Mouse (Mus musculus): ENCODE data around the gene Gatad2a. TPM values are rescaled to one million over a fixed set of nuclear protein-coding genes. Genes with fewer than 3 reads are reported as not detected.
"Not testable (repeated sequence)": the region's sequence is repeated elsewhere in the genome, so short reads cannot be mapped to it uniquely, and the experiment has no call there.

Gatad2a gene
- total RNA-seq, 1 experiment from 2014 or later = 63.5 TPM

DNA sequence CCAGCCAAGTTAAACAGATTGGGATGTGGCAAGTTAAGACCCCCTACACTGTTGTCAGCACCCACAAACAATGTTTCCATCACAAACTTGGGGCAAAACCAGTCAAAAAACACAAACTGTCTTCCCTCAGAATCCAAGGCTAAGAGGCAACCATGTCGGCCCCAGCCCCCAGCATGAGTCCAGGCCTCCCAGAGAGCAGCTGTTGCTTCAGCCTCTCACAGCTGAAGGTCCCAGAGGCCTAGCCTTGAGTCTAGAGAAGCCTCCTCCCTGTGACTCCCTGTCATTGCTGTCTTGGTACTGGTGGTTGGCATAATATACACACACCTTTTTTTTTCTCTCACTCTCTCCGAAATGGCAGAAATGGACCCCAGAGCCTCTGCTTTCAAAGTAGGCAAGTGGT lies 39.5 kb downstream of the Gatad2a start:
- ATAC-seq (replicated peaks in 1 of 2; ENCODE audit: insufficient read depth in 1 of 2, low FRiP score in 2 of 2, low TSS enrichment in 1 of 2, low read depth in 1 of 2, poor library complexity in 2 of 2, severe bottlenecking in 2 of 2) = no peak

- no peak for ATAC-seq (replicated peaks in 1 of 2; ENCODE audit: insufficient read depth in 1 of 2, low FRiP score in 2 of 2, low TSS enrichment in 1 of 2, low read depth in 1 of 2, poor library complexity in 2 of 2, severe bottlenecking in 2 of 2)
These were observed 41.5 kb downstream of the Gatad2a start for GRCm38 (mm10) chr8:69954642-69955041.

GRCm38 (mm10) chr8:69954213-69954612 lies 42.0 kb downstream of the Gatad2a start:
- no peak for ATAC-seq (replicated peaks in 1 of 2; ENCODE audit: insufficient read depth in 1 of 2, low FRiP score in 2 of 2, low TSS enrichment in 1 of 2, low read depth in 1 of 2, poor library complexity in 2 of 2, severe bottlenecking in 2 of 2)

DNA sequence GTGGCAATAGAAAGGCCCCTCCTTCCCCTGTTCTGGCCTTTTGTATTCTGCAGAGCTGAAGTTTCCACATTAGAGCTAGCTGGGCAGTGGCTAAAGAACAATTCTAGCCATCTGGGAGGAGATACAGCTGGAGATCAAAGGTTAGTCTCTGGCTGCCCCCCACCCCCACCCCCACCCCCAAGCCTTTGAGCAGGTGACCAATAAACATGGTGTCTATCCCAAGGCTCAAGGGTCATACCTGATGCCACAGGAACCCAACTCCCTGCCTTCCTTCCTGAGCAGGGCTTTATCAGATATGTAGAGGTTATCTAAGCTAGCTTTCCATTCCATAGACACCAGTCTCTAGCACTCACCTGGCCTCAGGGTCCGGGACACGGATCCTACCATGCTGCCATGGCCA lies 45.9 kb downstream of the Gatad2a start:
- ATAC-seq (replicated peaks in 1 of 2; ENCODE audit: insufficient read depth in 1 of 2, low FRiP score in 2 of 2, low TSS enrichment in 1 of 2, low read depth in 1 of 2, poor library complexity in 2 of 2, severe bottlenecking in 2 of 2) = no peak

DNA sequence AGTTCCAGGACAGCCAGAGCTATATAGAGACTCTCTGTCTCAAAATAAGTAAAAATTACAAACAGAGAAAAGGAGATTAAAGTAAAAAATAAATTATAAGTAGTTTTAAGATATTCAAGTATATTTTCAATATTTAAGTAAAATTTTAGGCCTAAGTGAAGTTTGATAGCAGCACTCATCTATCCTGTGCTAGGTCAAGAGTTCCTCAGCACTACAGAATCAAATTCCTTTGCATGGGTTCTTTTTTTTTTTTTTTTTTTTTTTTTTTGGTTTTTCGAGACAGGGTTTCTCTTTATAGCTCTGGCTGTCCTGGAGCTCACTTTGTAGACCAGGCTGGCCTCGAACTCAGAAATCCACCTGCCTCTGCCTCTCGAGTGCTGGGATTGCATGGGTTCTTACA lies 53.7 kb downstream of the Gatad2a start:
- ATAC-seq (replicated peaks in 1 of 2; ENCODE audit: insufficient read depth in 1 of 2, low FRiP score in 2 of 2, low TSS enrichment in 1 of 2, low read depth in 1 of 2, poor library complexity in 2 of 2, severe bottlenecking in 2 of 2) = not testable (repeated sequence)

DNA sequence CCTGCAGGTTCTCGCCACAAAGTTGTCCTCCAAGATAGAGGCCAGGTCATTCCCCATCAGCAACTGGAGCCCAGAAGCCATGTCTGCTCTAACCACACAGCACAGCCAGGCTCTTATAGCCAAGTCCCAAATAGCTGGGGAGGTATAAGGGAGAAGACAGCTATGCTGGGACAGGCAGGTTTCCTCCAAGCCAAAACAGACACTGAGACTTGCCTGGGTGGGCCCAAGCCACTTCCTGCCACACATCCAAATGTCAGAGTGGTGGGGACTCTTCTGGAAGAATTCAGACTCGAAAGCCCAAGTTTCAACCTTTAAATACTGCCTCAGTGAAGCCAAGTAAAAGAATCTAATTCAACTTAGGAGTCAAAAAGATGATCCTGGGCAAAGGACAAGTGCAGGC lies 55.8 kb downstream of the Gatad2a start:
- no peak for ATAC-seq (replicated peaks in 1 of 2; ENCODE audit: insufficient read depth in 1 of 2, low FRiP score in 2 of 2, low TSS enrichment in 1 of 2, low read depth in 1 of 2, poor library complexity in 2 of 2, severe bottlenecking in 2 of 2)

DNA sequence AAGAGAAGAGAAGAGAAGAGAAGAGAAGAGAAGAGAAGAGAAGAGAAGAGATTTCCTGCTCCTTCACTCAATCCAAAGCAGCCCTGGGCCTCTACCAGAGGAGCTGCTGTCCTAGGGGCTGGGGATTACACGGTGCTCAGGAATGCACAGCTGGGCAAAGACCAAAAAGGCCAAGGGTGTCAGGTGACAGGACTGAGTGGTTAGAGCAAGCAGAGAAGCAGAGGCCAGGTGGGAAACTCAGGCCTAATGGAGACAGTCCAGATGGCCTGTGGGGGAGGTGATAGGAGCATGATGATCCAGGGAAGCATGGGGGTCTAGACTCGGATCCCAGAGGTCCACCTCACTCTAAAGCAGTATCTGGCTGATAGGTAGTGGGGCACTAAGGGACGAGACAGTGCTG lies 56.6 kb downstream of the Gatad2a start:
- no peak for ATAC-seq (replicated peaks in 1 of 2; ENCODE audit: insufficient read depth in 1 of 2, low FRiP score in 2 of 2, low TSS enrichment in 1 of 2, low read depth in 1 of 2, poor library complexity in 2 of 2, severe bottlenecking in 2 of 2)

DNA sequence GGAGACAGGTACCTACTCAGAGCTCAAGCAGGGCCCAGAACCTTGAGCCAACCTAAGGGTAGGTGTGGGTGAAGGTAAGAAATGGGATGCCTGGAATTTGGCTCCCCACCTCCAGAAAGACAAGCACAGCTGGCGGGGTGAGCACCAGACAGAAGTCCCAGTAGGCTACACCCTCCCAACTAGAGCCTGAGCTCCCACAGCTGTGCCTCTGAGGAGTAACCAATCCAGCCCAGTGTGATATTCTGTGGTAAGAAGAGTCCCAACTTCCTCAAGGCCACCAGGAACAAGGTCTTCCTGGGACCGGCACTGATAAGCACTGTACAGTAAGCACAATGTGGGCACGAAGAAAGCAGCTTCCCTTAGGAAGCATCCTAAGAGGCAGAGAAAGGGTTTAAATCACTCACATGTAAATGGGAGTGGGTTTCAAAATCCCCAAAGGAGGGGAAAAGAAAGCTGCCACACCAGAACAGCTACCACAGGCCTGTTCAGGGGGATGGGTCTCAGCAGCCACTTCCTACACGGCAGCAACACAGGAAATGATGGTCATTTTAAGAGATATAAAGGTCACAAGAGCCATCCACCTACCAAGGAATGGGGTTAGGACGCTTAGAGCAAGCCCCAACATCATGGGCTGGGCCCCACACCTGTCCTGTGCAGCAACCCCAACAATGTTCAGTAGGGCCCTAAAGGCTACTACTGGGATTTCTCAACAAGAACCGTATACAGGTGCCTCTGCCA lies 57.8 kb downstream of the Gatad2a start:
- peak in 1 of 2 experiments; percentile 15; a peak in 1 of 4 replicates for ATAC-seq (replicated peaks in 1 of 2; ENCODE audit: insufficient read depth in 1 of 2, low FRiP score in 2 of 2, low TSS enrichment in 1 of 2, low read depth in 1 of 2, poor library complexity in 2 of 2, severe bottlenecking in 2 of 2)

DNA sequence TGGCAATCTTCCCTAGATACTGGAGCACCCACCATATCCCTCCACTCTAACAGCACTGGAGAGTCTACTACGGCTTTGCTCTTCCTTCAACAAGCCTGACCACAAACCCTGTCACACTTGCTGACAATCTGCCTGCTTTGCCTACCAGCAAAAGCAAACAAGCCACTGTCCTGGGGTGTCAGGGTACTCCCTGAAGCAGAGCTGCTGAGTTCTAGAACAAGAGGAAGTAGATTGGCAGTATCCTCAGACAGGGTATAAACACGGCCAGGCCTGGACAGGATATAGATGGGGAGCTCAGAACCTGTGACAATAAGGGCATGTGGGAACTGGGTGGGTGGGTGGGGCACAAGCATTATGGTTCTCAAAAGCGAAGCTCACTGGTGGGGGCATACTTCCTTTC lies 58.7 kb downstream of the Gatad2a start:
- peak in 1 of 2 experiments; percentile 8; a peak in 1 of 4 replicates for ATAC-seq (replicated peaks in 1 of 2; ENCODE audit: insufficient read depth in 1 of 2, low FRiP score in 2 of 2, low TSS enrichment in 1 of 2, low read depth in 1 of 2, poor library complexity in 2 of 2, severe bottlenecking in 2 of 2)

- no peak for ATAC-seq (replicated peaks in 1 of 2; ENCODE audit: insufficient read depth in 1 of 2, low FRiP score in 2 of 2, low TSS enrichment in 1 of 2, low read depth in 1 of 2, poor library complexity in 2 of 2, severe bottlenecking in 2 of 2)
These were observed 60.0 kb downstream of the Gatad2a start for GRCm38 (mm10) chr8:69936050-69936794.

DNA sequence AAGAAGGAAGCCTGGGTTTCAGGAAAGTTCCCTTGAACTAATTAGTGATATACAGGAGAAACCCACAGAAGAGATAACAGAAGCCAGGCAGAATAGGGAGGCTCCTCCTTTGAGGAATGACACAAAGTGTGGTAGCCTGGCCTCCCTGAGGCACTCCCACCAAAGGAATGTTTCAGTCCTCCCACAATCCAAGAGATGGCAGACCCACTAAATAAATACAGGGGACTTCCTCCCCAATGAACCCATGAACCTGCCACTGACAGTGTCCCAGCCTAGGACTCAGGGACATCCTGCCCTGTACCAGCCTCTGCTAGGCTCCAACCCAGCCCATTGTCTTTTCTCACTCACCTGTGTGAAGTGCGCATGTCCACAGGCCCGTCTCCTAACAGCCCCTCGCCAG lies 60.8 kb downstream of the Gatad2a start:
- no peak for ATAC-seq (replicated peaks in 1 of 2; ENCODE audit: insufficient read depth in 1 of 2, low FRiP score in 2 of 2, low TSS enrichment in 1 of 2, low read depth in 1 of 2, poor library complexity in 2 of 2, severe bottlenecking in 2 of 2)

DNA sequence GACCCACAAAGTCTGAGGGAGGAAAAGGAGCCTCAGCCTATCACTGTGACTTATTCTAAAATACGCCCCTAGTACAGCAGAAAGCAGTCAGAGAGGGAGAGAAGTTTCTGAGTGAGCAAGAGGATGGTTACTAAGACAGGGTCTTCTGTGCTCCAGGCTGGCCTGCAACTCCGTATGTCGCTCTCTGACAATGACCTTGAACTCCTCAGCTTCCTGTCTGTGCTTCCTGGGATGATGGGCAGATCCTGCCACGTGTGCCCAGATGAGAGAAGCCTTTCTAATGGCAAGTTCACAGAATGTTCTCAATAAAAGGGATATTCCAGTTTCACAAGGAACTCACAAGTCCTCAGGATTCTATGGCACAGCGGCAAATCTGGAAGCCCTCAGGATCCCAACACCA lies 61.6 kb downstream of the Gatad2a start:
- ATAC-seq (replicated peaks in 1 of 2; ENCODE audit: insufficient read depth in 1 of 2, low FRiP score in 2 of 2, low TSS enrichment in 1 of 2, low read depth in 1 of 2, poor library complexity in 2 of 2, severe bottlenecking in 2 of 2) = no peak

DNA sequence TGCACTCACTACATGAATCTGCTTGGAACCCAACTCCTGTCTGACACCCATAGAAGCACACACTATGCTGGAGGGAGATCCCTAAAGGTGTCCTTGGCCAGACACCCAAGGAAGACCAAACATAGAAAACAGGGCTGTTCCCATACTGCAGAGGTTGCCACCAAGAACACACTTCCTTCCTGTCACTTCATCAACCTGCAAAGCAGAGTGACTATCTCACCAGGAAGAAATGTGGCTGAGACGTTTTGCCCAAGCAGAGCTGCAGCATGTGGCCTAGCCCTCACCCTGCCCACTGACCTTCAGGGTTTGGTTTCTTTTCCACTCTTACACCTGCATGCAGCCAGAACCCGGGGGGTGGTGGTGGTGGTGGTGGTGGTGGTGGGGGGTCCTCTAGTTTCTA lies 62.4 kb downstream of the Gatad2a start:
- 0 out of 4 replicates have a peak, but pooled peaks of 1 of the 2 experiments have one; percentile 18 for ATAC-seq (replicated peaks in 1 of 2; ENCODE audit: insufficient read depth in 1 of 2, low FRiP score in 2 of 2, low TSS enrichment in 1 of 2, low read depth in 1 of 2, poor library complexity in 2 of 2, severe bottlenecking in 2 of 2)

DNA sequence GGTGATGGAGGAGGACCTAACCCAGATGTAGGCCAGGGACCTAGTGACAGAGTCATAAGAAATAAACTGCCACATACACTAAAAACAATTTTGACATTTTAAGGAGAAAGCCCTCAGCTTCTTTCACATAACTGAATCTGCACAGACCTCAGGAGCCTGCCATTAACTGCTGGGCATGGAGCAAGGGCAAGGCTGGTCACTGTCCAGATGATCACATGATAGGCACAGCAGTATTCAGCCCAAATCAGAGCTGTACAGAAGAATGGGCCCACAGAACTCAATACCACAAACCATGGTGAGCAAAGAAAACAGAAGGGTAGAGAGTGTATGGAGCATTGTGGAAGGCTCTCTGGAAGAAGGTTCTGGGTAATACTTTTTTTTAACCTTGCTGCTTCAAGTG lies 69.3 kb downstream of the Gatad2a start:
- ATAC-seq (replicated peaks in 1 of 2; ENCODE audit: insufficient read depth in 1 of 2, low FRiP score in 2 of 2, low TSS enrichment in 1 of 2, low read depth in 1 of 2, poor library complexity in 2 of 2, severe bottlenecking in 2 of 2) = no peak

DNA sequence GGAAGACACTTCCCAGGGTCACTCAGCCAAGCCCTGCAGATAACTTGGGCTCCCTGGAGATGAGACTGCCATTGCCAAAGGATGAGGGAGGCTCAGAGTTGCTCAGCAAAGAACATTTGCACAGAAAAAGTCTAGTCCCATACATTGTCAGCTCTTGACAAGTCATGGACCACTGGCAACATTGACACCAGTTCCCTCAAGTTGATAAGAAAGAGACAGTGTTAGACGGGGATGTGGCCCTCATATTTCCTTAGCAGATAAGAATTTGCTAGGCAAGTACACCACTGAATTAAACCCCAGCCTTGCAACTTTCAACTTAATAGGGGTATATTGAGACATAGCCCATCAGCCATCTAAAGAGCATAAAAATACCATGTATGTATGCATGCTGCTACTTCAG lies 72.2 kb downstream of the Gatad2a start:
- ATAC-seq (replicated peaks in 1 of 2; ENCODE audit: insufficient read depth in 1 of 2, low FRiP score in 2 of 2, low TSS enrichment in 1 of 2, low read depth in 1 of 2, poor library complexity in 2 of 2, severe bottlenecking in 2 of 2) = no peak

DNA sequence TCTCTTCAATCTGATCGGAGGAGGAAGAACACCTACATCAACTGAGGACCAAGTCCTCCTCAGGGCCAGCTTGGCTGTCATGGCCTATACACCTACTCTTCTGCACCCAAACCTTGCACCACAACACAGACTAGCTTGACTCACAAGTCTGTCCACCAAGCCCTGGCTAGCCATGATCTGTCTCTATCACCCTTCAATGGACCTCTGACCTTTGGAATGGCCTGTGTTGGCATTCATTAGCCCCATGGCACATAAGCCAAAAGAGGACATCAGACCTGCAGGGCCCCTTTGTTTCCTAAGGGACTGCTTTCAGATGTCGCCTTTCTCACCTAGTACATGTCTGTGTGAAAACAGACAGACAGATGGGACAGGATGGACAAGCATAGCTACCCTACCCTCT lies 75.0 kb downstream of the Gatad2a start:
- no peak for ATAC-seq (replicated peaks in 1 of 2; ENCODE audit: insufficient read depth in 1 of 2, low FRiP score in 2 of 2, low TSS enrichment in 1 of 2, low read depth in 1 of 2, poor library complexity in 2 of 2, severe bottlenecking in 2 of 2)

DNA sequence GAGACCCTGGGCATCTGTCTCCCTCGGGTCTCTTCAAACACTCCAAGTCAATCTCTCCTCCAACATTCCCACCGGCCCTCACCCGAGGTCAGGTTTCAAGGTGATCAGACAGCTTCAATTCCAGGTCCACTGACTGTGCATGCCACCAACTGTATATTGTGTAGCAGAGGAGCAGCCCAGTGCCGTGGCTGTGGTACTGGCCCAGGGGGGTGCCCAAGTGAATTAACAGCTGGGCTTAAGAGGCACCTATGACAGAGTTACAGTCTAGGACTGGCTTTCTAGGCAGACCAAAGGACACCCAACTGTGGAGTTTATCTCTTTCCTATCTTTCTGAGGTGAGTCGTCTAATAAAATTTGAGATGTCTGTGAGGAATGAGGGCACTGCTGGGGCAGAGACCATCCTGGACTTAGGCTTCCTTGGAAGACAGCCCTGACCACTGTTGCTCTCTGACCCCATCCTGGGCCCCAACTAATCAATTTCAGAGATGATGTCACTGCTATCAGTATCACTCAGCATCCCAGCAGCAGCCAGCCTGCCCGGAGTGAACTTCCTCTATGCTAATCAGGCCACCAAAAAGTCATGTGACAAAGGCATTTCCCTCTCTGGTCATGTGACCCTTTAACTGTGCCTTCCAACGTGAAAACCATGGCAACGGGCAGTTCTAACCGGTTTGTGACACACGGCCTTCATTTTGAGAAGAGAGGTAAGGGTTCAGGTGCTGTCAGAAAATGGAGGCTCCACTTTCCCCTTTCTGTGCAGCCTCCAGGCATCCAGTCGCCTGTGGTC lies 76.1 kb downstream of the Gatad2a start:
- peak; percentile 66 to 70 for ATAC-seq (replicated peaks in 1 of 2; ENCODE audit: insufficient read depth in 1 of 2, low FRiP score in 2 of 2, low TSS enrichment in 1 of 2, low read depth in 1 of 2, poor library complexity in 2 of 2, severe bottlenecking in 2 of 2)

GRCm38 (mm10) chr8:69919010-69919409 lies 77.2 kb downstream of the Gatad2a start:
- peak; percentile 61 to 72 for ATAC-seq (replicated peaks in 1 of 2; ENCODE audit: insufficient read depth in 1 of 2, low FRiP score in 2 of 2, low TSS enrichment in 1 of 2, low read depth in 1 of 2, poor library complexity in 2 of 2, severe bottlenecking in 2 of 2)

Data from hematopoietic stem cell, adult 5-6 weeks (primary cell).